Mouse (Mus musculus) frontal cortex, postnatal 36 days (tissue): Measurements from ENCODE around the gene Cpm.
"Not testable (repeated sequence)": the region's sequence is repeated elsewhere in the genome, so short reads cannot be mapped to it uniquely, and the experiment has no call there.

ENCODE experiments used
- DNase-seq, 2 experiments: peaks; one replicate each; pipeline ENCODE4 v3.0.0; 2022; ENCODE audit warnings: low spot score in 2 of 2

The Cpm gene

DNA sequence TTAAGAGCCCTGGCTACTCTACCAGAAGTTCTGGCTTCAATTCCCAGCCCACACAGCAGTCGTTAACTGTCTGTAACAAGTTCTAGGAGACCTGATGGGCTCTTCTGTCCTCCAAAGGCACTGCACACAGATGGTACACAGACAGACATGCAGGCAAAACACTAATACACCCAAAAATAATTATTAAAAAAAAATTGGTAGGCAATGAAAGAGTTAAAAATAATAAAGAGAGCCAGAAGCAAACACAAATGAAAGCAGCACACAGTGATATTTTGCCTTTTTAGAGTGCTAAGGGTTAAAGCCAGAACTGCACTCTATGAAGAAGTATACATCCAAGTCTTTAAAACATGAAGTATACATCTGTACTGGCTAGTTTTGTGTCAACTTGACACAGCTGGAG, 71.2 kb downstream of the Cpm start:
- DNase-seq: no peak

DNA sequence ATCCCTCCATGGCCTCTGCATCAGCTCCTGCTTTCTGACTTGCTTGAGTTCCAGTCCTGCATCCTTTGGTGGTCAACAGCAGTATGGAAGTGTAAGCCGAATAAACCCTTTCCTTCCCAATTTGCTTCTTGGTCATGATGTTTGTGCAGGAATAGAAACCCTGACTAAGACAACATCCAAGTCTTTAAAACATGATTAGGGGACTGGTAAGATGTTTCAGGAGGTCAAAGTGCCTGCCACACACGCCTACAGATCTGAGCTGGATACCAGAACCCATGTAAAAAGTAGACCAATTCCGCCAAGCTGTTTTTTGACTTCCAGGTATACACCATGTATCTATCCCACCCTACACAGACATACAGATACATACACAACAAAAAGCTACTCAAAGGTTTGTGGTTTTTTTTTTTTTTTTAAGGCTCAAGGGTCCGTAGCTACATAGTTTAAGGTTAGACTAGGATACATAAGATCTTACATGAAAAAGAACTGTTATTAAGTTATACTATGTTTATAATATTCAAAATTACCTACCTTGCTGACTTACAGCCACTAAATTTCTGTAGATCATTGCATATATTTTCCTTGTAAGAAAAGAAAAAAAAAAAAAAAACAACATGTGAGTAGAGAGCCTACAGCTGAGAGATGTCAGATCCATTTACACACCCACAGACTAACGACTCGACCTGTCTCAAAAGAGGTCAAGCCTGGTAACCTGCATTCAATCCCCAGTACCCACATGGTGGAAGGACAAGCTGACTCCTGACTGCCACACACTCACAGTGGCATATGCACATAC, 71.9 kb downstream of the Cpm start:
- no peak for DNase-seq

DNA sequence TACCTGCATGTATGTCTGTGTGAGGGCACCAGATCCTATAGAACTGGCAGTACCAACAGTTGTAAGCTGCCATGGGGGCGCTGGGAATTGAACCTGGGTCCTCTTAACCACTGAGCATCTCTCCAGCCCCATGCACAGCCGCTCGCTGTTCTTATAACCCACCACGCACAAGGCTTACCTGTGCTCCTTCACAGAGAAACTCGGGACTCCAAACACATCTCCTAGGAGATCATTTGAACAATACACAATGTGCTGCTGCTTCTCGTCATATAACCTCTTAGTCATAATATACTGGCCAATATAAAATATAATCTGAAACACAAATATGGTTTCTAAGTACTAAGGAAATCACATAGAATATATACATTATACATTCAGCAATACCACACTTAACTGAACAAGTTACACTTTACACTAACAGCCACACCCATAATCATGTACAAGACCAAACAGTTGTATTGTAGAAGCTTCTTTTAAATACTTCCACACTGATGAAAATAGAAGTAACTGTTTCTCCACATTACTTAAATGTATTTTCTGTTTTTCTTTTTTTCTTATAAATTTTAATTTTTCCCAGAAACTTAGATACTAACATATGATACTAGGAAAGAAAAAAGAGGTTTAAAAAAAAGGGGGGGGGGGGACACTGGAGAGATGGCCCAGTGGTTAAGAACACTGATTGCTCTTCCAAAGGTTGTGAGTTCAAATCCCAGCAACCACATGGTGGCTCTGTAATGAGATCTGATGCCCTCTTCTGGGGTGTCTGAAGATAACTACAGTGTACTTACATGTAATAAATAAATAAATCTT, 72.9 kb downstream of the Cpm start:
- no peak for DNase-seq

DNA sequence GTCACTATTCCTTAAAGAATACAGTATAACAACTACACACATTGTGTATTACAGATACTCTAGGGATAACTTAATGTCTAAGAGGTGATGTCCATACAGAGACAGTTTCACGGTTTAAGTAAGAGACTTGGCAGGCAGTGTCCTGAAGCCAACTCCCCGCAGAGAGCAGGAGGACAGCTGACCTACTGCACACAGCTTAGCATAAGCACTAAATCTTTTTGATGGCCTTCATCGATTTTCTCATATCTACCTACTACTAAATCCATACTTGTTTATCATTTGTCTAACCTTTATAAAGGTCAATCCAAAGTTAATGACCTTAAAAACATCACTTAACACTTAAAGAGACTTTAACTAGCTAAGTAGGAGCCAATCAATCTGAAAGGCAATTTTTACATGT, 74.2 kb downstream of the Cpm start:
- no peak for DNase-seq

DNA sequence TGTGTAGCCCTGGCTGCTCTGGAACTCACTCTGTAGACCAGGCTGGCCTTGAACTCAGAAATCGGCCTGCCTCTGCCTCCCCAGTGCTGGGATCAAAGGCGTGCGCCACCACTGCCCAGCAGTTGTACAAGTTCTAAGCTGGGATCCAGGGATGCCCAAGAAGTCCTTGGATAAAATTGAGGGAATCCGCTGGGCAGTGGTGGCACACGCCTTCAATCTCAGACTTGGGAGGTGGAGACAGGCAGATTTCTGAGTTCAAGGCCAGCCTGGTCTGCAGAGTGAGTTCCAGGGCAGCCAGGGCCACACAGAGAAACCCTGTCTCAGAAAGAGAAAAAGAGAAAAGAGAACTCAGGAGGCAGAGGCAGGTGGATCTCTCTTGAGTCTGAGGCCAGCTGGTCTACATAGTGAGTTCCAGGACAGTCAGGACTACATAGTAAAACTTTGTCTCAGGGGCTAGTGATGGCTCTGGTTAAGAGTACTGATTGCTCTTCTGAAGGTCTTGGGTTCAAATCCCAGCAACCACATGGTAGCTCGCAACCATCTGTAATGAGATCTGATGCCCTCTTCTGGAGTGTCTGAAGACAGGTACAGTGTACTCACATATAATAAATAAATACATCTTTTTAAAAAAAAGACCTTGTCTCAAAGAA, 75.1 kb downstream of the Cpm start:
- not testable (repeated sequence) for DNase-seq

DNA sequence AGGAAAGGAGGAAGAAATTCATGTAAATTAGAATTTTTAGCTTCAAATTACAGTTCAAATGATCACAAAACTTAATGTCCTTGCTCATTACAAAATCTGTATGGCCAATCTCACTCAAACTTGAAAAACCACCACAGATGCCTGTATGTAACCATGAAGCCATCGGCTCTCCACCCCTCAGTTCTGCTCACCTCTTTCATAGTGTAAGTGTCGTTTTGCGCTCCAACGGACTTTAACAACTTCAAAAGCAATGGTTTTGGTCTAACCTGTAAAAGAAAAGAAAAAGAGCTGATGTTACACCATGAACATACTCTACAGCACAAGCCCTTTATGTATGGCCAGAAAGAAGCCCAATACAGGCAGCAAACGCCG, 75.7 kb downstream of the Cpm start:
- no peak for DNase-seq

DNA sequence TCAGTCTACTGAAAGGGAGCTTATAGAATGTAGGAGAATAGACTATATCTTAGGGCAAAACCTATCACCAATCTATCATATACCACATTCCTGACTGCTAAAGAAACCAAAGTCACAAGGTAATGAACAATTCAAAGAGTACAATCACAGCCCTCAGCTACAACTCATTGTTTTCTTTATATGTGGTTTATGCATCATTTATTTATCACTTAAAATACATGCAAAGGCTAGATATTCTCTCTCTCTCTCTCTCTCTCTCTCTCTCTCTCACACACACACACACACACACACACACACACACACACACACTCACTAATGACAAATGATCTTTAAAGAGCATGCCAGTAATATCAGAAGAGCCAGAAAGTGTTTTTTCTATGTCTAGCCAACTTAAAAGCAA, 76.5 kb downstream of the Cpm start:
- DNase-seq: no peak

DNA sequence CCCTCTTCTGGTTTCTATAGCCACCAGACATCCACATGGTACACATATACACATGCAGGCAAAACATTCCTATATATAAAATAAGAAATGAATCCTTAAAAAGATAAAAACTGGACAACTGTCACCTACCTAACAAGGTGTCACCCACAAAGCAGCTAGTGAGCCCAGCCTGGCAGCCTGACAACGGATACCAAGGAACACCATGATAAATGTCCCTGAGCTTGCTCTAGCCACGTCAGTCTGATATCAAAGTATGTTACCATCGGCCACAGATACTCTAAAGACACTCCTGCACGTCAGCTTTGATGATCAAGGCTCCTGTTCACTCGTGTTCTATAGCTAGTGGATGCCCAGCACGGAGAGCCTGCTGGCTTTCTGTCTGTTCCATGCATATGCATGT, 77.1 kb downstream of the Cpm start:
- no peak for DNase-seq

DNA sequence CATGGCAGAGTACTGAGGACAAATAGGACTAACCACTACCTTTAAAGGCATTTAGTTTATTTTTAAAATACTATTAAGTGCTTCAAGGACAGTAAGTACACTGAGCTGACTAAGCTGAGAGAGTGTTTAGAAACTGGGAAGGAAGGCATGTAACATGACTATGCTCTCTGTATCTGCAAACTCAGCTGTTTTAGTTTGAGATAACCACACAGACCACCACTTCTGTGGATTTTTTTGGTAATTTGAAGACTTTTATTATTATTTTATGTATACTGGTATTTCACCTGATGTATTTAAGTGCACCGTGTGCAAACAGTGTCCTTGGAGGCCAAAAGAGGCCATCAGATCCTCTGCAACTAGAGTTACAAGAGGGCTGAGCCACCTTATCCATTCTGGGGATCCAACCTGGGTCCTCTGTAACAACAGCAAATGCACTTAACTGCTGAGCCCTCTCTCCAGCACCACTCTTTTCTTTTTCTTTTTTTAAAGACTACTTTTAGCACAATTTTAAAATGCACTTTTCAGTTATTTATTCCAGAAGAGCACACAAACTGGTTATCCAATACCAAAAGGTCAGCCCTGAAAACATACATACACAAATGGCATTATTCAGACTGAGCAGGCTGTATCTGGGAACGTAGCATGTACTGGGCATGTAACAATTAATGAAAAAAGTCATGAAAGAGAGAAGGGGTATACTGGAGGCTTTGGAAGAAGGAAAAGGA, 78.0 kb downstream of the Cpm start:
- no peak for DNase-seq

DNA sequence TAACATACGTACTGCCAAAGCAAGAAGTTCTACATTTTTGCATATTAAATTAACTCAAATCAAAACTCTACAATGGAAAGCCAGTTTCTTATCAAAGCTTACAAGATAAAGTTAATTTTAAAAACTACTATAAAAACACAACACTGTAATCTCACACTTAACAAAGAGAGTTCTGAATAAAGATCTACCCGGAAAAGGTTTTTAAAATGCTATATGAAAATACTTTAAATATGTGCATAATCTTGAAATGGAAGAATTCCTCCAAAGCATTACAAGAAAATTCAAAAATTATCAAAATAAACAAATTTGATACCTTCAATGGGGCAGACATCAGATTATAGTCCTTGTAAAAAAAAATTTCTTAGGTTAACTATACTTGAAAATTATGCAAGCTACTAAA, 79.1 kb downstream of the Cpm start:
- no peak for DNase-seq

DNA sequence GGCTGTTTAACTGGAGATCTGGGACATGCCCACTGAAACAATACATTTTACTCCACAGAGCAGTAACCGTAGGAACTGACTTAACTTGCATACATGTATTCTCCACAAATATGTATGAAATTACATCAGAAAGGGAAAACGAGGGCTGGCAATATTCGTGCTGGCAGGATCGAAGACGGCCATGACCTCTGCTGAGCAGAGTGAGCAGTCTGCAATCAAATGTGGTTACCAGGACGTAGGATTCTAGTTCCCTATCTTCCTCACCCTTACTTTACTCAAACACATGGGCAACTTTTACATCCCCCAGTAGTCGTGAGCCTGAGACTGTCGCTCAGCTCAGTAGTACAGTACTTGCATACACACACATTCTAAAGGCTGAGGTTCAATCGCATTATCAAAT, 79.6 kb downstream of the Cpm start:
- no peak for DNase-seq

DNA sequence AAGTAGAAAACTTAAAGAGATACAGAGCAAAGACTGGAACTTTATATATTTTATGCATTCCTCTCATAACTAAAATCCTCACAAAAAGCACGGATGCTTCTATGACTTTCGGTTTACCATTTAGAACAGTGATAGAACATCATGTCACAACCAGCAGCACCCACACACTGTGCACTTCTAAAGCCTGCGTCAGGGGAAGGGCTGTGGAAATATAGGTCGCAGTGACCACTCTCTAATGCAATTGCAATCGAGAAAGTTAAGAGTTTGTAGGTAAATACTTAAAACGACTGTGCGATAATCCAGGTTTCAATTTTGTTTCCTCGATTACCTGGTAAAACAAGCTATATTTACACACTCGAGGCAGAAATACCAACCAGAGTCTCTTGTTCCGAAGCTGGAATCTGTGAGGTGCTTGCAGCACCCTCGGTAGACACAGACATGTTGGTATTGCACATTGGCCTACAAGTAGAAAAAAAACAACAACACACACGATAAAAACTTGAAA, 80.1 kb downstream of the Cpm start:
- no peak for DNase-seq

DNA sequence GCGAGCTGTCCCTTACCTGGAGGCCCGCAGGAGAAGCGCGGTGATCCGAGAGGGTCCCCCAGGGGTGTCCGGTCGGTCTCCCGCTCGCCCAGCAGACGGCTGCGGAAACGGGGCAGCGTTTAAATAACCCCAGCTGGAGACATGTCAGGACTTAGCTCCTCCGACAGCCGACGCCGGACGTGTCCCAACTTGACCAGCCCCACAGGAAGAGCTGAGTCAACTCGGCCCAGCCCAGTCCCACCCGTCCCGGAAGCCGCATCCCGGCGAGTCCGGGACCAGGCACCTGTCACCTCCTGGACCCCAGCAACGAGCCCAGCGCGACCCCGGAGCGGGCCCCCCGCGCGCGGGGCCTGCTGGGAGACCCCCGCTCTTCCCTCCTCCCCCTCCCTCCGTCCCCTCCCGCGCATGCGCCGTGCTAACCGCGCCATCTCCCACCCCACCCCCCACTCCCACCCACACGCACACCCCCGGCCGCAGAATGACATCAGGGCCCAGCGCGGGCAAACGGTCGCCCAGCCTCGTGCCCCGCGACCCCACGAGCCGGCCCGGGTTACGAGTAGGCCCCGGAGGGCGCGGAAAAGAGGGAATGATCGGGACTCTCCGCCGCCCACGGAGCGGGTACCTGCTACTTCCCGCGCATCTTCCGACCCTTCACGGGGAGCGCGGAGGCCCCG, 80.8 kb downstream of the Cpm start:
- peak; percentile 62 to 71 for DNase-seq

DNA sequence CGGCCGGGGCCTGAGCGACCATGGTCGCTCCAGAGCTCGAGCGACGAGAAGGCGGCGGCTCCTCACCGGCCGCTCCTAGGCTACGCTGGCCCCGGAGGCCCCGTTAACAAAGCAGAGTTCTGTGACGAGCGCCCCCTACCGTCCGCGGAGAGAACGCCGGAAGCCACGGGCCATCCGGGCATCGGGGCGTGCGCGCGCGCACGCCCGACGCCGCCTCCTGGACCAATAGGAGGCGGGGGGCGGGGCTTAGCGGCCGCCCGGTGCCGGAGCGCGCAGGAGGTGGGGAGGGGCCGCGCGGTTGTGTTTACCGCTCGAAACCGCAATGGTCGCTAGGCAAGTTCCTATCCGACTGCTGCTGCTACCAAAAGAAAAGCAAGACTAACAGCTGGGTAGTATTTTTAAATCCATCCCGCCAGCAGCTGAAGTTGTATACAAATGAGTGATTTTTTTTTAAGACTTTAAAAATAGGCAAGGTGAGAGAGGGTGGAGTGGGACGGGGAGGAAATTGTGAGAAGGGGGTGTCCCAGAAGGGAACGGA, 81.4 kb downstream of the Cpm start, which contains the start of gene Mdm2:
Gene Mdm2 (minus strand): TSS at position 155 of the 538 bp plus-strand sequence.
- DNase-seq: peak; percentile 93 to 94

DNA sequence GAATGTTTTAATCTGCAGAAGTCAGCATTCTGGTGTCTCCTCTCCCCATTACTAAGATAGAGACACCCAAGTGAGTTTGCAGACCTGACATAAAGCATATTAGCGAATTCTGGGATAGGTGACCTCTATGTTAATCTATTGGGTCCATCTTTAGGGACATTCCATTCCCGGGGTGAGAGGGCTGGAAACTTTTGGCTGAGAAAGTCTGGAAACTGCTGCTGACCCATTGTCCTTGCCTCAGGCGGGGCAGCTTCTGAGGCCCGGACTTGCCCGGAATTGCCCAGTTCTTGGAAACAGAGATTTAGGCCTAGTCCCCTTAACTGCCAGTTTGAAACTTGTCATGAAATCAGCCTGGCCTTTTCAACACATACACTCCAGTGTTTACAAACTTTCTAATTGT, 82.1 kb downstream of the Cpm start:
- no peak for DNase-seq

DNA sequence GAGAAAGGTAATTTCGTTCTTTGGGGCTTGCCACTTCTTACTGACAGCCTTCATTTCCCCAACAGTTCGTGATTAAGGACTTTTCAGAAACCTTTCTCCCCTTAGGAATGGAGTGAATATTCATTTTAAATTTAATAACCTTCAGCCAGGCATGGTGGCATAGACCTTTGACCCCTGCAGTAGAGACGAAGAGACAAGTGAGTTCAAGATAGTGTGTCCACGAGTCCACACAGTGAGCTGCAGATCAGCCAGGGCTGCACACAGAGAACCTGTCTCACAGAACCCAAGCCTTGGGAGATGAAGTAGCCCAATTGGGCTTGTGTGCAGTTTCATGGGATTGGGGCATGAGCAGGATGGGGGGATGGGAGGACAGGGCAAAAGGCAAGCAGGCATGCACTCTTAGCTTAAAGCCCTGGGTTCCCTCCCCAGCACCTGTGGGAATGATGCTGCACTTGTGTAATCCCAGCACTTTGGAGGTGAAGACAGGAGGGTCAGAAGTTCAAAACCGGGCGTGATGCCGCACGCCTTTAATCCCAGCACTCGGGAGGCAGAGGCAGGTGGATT, 83.0 kb downstream of the Cpm start:
- DNase-seq: no peak

DNA sequence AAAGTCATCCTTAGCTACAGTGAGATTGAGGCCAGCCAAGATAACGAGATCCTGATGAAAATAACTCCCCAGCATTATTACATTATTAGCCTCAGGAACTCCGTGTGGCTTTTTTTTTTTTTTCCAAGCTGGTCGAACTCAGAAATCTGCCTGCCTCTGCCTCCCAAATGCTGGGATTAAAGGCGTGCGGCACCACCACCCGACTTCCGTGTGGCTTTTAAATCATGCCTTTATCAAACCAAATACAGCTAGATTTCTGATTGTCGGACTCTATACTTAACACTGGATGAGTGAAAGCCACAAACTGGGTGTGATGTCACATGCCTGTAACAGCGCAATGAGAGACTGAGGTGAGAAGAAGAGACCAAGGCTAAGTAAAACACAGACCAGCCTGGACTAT, 83.6 kb downstream of the Cpm start:
- DNase-seq: no peak

DNA sequence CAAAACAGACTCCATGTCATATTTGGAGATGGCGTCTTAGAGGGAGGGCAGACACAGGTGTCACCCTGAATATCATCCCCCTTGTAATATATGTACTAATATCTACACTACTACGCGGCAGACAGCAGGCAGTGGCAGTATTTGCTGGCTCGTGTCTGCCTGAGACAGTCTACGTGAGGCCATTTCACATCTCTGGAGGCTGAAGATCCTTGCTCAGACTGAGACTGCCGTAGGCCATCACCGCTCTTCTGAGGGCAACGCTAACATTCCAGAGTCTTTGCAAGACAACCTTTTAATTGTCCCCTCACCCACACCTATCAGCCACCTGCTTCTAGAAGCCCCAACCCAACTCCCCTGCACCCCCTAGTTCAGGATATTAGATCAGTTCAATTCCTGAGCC, 84.2 kb downstream of the Cpm start:
- no peak for DNase-seq

DNA sequence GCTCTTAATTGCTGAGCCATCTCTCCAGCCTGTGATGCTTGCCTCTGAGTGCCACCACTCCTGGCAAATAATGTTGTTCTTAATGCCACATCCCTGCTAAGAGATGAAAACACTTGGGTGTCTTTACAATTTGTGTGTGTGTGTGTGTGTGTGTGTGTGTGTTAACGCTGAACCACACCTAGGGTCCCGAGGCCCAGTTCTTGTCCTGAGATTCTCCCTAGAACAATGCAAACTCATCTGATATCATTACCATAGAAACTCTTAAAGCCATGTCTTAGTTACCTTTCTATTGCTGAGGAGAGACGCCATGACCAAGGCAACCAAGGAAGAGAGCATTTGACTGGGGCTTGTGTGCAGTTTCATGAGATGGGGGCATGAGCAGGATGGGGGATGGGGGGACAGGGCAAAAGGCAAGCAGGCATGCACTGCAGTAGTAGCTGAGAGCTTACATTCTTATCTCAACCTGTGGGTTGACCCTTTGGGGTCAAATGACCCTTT, 84.8 kb downstream of the Cpm start:
- no peak for DNase-seq

DNA sequence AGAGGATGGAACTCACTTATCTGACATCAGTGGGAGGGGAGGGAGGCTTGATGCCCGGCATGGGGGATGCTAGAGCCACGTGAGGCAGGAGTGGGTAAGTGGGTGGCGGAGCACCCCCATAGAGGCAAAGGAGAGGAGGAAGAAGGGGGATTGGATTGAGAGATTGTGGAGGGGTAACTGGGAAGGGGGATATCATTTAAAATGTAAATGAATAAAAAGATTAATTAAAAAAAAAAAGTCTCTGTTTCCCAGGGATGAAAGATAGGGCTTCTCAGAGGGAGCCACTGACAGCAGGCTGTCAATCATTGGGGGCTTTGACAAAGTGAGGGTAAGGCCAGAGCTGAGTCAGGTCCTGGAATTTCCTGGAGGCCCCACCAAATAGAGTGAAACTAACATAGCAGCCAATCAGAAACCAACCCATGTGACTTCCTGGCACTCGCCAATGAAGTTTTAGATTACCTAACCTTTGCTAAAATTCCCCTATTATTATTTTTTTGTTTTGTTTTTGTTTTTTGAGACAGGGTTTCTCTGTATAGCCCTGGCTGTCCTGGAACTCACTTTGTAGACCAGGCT, 85.7 kb downstream of the Cpm start:
- DNase-seq: no peak
